Mouse (Mus musculus) liver, adult 2 months (tissue): Measurements from ENCODE around the gene 4933428G20Rik. TPM values are rescaled to one million over a fixed set of nuclear protein-coding genes. Genes with fewer than 3 reads are reported as not detected.

ENCODE experiments used
- DNase-seq: peaks from one replicate; pipeline ENCODE4 v3.0.0-alpha.2; 2011; ENCODE audit warnings: low read depth, low spot score; ENCODE audit errors: extremely low read depth
- H3K27ac ChIP-seq: fragments of 200-500 bp; replicated peaks from 2 replicates; pipeline ENCODE4 v1.5.1; 2012; ENCODE audit warnings: low read depth, mild to moderate bottlenecking, control low read depth, inconsistent platforms, low read length; ENCODE audit not compliant: insufficient read depth
- H3K27me3 ChIP-seq: fragments of 200-500 bp; 2 replicates; pipeline ENCODE4 v1.6.1; 2012; ENCODE audit warnings: mild to moderate bottlenecking, moderate library complexity, low read length, inconsistent platforms; ENCODE audit not compliant: control insufficient read depth, insufficient read depth
- H3K36me3 ChIP-seq: fragments of 200-500 bp; 2 replicates; pipeline ENCODE4 v1.6.1; 2012; ENCODE audit warnings: low read length, inconsistent platforms; ENCODE audit not compliant: control insufficient read depth, insufficient read depth
- H3K4me1 ChIP-seq: fragments of 200-500 bp; 2 replicates; pipeline ENCODE4 v1.6.1; 2011; ENCODE audit warnings: low read length; ENCODE audit not compliant: control insufficient read depth, insufficient read depth
- H3K4me3 ChIP-seq: fragments of 200-500 bp; 2 replicates; pipeline ENCODE4 v1.5.1; 2011; ENCODE audit warnings: low read depth, mild to moderate bottlenecking, control low read depth, low read length, moderate library complexity; ENCODE audit not compliant: insufficient read depth
- H3K79me2 ChIP-seq: fragments of 200-500 bp; 2 replicates; pipeline ENCODE4 v1.6.1; 2012; ENCODE audit warnings: inconsistent platforms, mild to moderate bottlenecking, low read length, moderate library complexity; ENCODE audit not compliant: control insufficient read depth, insufficient read depth
- H3K9ac ChIP-seq: fragments of 200-500 bp; 2 replicates; pipeline ENCODE4 v1.6.1; 2012; ENCODE audit warnings: low read depth, mild to moderate bottlenecking, control low read depth, inconsistent platforms, low read length
- CTCF ChIP-seq: fragments of 200-500 bp; IDR thresholded peaks from 2 replicates; pipeline ENCODE4 v1.5.1; 2011; ENCODE audit warnings: low read depth, low read length, control low read depth
- POLR2A ChIP-seq: fragments of 200-500 bp; IDR thresholded peaks from 2 replicates; pipeline ENCODE4 v1.6.1; 2011; ENCODE audit warnings: low read length, control low read depth; ENCODE audit not compliant: insufficient read depth; ENCODE audit errors: extremely low read depth
- WGBS: fragments of 180-500 bp; shearing (Covaris S2); methylation state at CpG from one replicate; pipeline ENCODE4 v1.1.7; 2018; 5-methylcytosine and 5-hydroxymethylcytosine counted together
- polyA plus RNA-seq: library from polyadenylated mRNA; depleted of rRNA; stranded (reverse); fragments of >200 nt; gene quantifications from 2 replicates; pipeline ENCODE4 v1.2.3, GENCODE M21; 2012; rRNA removed
- total RNA-seq: library from RNA; depleted of rRNA; stranded (reverse); fragments of >200 nt; gene quantifications from 2 replicates; pipeline ENCODE4 v1.2.3, GENCODE M21; 2014; rRNA removed

Gene 4933428G20Rik
- total RNA-seq (not detected in 2 replicates), polyA plus RNA-seq (not detected in 2 replicates)

GRCm38 (mm10) chr11:97499865-97500719 lies at the start of gene 4933428G20Rik:
Gene 4933428G20Rik, minus strand, starts transcription at chr11:97500340.
- H3K27ac ChIP-seq, result no peak within 1 kb of the TSS
- H3K27me3 ChIP-seq, result no peaks in the 10 kb centered on the region
- no peaks in the 10 kb centered on the region; the same call in 1 of the 2 replicates for H3K36me3 ChIP-seq
- WGBS, result 89% methylated on average over 88 of the region's 88 CpGs
- H3K4me1 ChIP-seq, result no peaks in the 10 kb centered on the region
- H3K4me3 ChIP-seq, result no peak within 1 kb of the TSS
- H3K79me2 ChIP-seq, result no peaks in the 10 kb centered on the region
- DNase-seq, result no peak
- H3K9ac ChIP-seq, result no peak within 1 kb of the TSS
- TF ChIP-seq CTCF, result no peak
- no peak for TF ChIP-seq POLR2A

- peaks cover 34% of the 10 kb centered on the region for H3K27me3 ChIP-seq
- H3K27ac ChIP-seq, result no peak overlapping the region
- H3K4me1 ChIP-seq, result 0 out of 2 replicates have a peak, but pooled peaks cover 1% of the 10 kb centered on the region
- DNase-seq, result no peak
- no peak for TF ChIP-seq CTCF
- no peak for TF ChIP-seq POLR2A
- no peak overlapping the region for H3K4me3 ChIP-seq
- WGBS, result 52% methylated on average over 8 of the region's 8 CpGs
- H3K79me2 ChIP-seq, result no peaks in the 10 kb centered on the region
- no peak overlapping the region for H3K9ac ChIP-seq
- no peaks in the 10 kb centered on the region for H3K36me3 ChIP-seq
These were observed 48.6 kb upstream of the 4933428G20Rik start for GRCm38 (mm10) chr11:97548757-97549156.

GRCm38 (mm10) chr11:97547957-97548706 lies 48.0 kb upstream of the 4933428G20Rik start:
- Histone ChIP-seq H3K79me2 (no peaks in the 10 kb centered on the region), H3K36me3 (no peaks in the 10 kb centered on the region), H3K4me3 (no peak overlapping the region), H3K9ac (no peak overlapping the region), H3K27ac (no peak overlapping the region), H3K4me1 (0 out of 2 replicates have a peak, but pooled peaks cover 1% of the 10 kb centered on the region), H3K27me3 (peaks cover 34% of the 10 kb centered on the region)
- WGBS, result 72% methylated on average over 12 of the region's 12 CpGs
- TF ChIP-seq POLR2A (no peak), CTCF (no peak)
- no peak for DNase-seq

GRCm38 (mm10) chr11:97546804-97547411 lies 46.8 kb upstream of the 4933428G20Rik start:
- Histone ChIP-seq H3K9ac (no peak overlapping the region; the same call in 1 of the 2 replicates), H3K4me1 (0 out of 2 replicates have a peak, but pooled peaks cover 1% of the 10 kb centered on the region), H3K27ac (no peak overlapping the region), H3K4me3 (peak overlapping the region; percentile 39; the same call in 1 of the 2 replicates), H3K36me3 (no peaks in the 10 kb centered on the region), H3K79me2 (no peaks in the 10 kb centered on the region), H3K27me3 (peaks cover 31% of the 10 kb centered on the region)
- TF ChIP-seq CTCF (no peak), POLR2A (no peak)
- WGBS, result 1% methylated on average over 65 of the region's 73 CpGs
- DNase-seq, result no peak

- Histone ChIP-seq H3K4me1 (0 out of 2 replicates have a peak, but pooled peaks cover 1% of the 10 kb centered on the region), H3K27ac (no peak overlapping the region), H3K79me2 (no peaks in the 10 kb centered on the region), H3K9ac (no peak overlapping the region), H3K27me3 (peaks cover 24% of the 10 kb centered on the region), H3K4me3 (no peak overlapping the region; the same call in 1 of the 2 replicates), H3K36me3 (no peaks in the 10 kb centered on the region)
- no peak for DNase-seq
- 22% methylated on average over 26 of the region's 26 CpGs for WGBS
- TF ChIP-seq CTCF (no peak), POLR2A (no peak)
These were observed 45.8 kb upstream of the 4933428G20Rik start for GRCm38 (mm10) chr11:97545808-97546560.
